Mouse (Mus musculus) hindbrain, embryonic 15.5 days (tissue): ENCODE measurements around the gene Colec11. TPM values are rescaled to one million over a fixed set of nuclear protein-coding genes. Genes with fewer than 3 reads are reported as not detected.

Experiments used
- ATAC-seq: fragments of 200-750 bp; cut with Nextera tagmentation; 2 replicates; pipeline ENCODE4 v1.8.0; 2017; ENCODE audit warnings: low read depth, moderate number of reproducible peaks, moderate TSS enrichment; ENCODE audit not compliant: low FRiP score
- H3K27ac ChIP-seq: fragments of 300-500 bp; sonication (generic); replicated peaks from 2 replicates; pipeline ENCODE4 v1.5.1; 2015; ENCODE audit warnings: mild to moderate bottlenecking, inconsistent platforms
- H3K27me3 ChIP-seq: fragments of 300-500 bp; sonication (generic); 2 replicates; pipeline ENCODE4 v1.6.1; 2015; ENCODE audit warnings: control low read depth, inconsistent platforms
- H3K36me3 ChIP-seq: fragments of 300-500 bp; sonication (generic); 2 replicates; pipeline ENCODE4 v1.6.1; 2015; ENCODE audit warnings: control low read depth, inconsistent platforms
- H3K4me1 ChIP-seq: fragments of 300-500 bp; sonication (generic); replicated peaks from 2 replicates; pipeline ENCODE4 v1.6.1; 2015; ENCODE audit warnings: control low read depth, inconsistent platforms
- H3K4me2 ChIP-seq: fragments of 300-500 bp; sonication (generic); 2 replicates; pipeline ENCODE4 v1.6.1; 2015; ENCODE audit warnings: moderate library complexity, mild to moderate bottlenecking, inconsistent platforms
- H3K4me3 ChIP-seq: fragments of 300-500 bp; sonication (generic); 2 replicates; pipeline ENCODE4 v1.5.1; 2015; ENCODE audit warnings: mild to moderate bottlenecking, inconsistent platforms
- H3K9ac ChIP-seq: fragments of 300-500 bp; sonication (generic); 2 replicates; pipeline ENCODE4 v1.6.1; 2015; ENCODE audit warnings: inconsistent platforms
- H3K9me3 ChIP-seq: fragments of 300-500 bp; sonication (generic); 2 replicates; pipeline ENCODE4 v1.6.1; 2016; ENCODE audit warnings: control low read depth, inconsistent platforms
- WGBS: fragments of 180-500 bp; shearing (Covaris S2); methylation state at CpG from one replicate; pipeline ENCODE4 v1.1.7; 2015; 5-methylcytosine and 5-hydroxymethylcytosine counted together
- polyA plus RNA-seq: library from polyadenylated mRNA; unstranded; fragments of >200 nt; fragmentation: Nextera tagmentation; extraction: Ambion mirVana; gene quantifications from 2 replicates; pipeline ENCODE4 v1.2.1, GENCODE M21; 2015

Gene Colec11
- polyA plus RNA-seq, 1 experiment from 2014 or later: 1.9 TPM

- H3K4me2 ChIP-seq: 0 out of 2 replicates have a peak within 1 kb of the TSS, but pooled peaks have one; percentile 13
- ATAC-seq: no peak
These were observed 70.9 kb downstream of the Colec11 start, which contains the start of gene Dcdc2c for GRCm38 (mm10) chr12:28552299-28552698. TSS of gene Dcdc2c (minus strand) at chr12:28552399.

GRCm38 (mm10) chr12:28551775-28552174 is 71.4 kb downstream of the Colec11 start:
- 66% methylated on average over 18 of the region's 18 CpGs for WGBS
- Histone ChIP-seq H3K36me3 (no peaks in the 10 kb centered on the region), H3K4me3 (no peak overlapping the region), H3K9ac (no peak overlapping the region), H3K9me3 (no peaks in the 10 kb centered on the region), H3K4me2 (0 out of 2 replicates have a peak overlapping the region, but pooled peaks have one; percentile 13), H3K27ac (no peak overlapping the region), H3K27me3 (no peaks in the 10 kb centered on the region), H3K4me1 (no peaks in the 10 kb centered on the region)
- ATAC-seq: 0 out of 2 replicates have a peak, but pooled peaks have one; percentile 27

More at GRCm38 (mm10) chr12:28552299-28552698, 70.9 kb downstream of the Colec11 start, which contains the start of gene Dcdc2c:
- WGBS: 84% methylated on average over 15 of the region's 15 CpGs
- Histone ChIP-seq H3K36me3 (no peaks in the 10 kb centered on the region), H3K9me3 (no peaks in the 10 kb centered on the region), H3K9ac (no peak within 1 kb of the TSS), H3K27ac (no peak within 1 kb of the TSS), H3K4me3 (no peak within 1 kb of the TSS), H3K4me1 (no peaks in the 10 kb centered on the region), H3K27me3 (no peaks in the 10 kb centered on the region)

- H3K27ac ChIP-seq: no peak overlapping the region
- no peaks in the 10 kb centered on the region for H3K4me1 ChIP-seq
- H3K36me3 ChIP-seq: no peaks in the 10 kb centered on the region
- H3K4me3 ChIP-seq: no peak overlapping the region
- 70% methylated on average over 4 of the region's 4 CpGs for WGBS
- no peaks in the 10 kb centered on the region for H3K27me3 ChIP-seq
- no peak overlapping the region for H3K4me2 ChIP-seq
- ATAC-seq: no peak
- H3K9ac ChIP-seq: no peak overlapping the region
- H3K9me3 ChIP-seq: no peaks in the 10 kb centered on the region
These were observed 74.3 kb downstream of the Colec11 start for GRCm38 (mm10) chr12:28548887-28549286.

Other genes starting within 250 kb of the Colec11 start
- gene Dcdc2c, start 71.0 kb downstream of the Colec11 start, polyA plus RNA-seq: 0.10 TPM in 1 of 2 replicates, not detected in the other
- gene Allc, start 40.9 kb downstream of the Colec11 start, polyA plus RNA-seq: 0.10 TPM in 1 of 2 replicates, not detected in the other
- gene Rps7, start 12.6 kb upstream of the Colec11 start, polyA plus RNA-seq: 389 and 432 TPM in 2 replicates
- 20.5 and 25.2 TPM in 2 replicates for gene Rnaseh1, start 26.2 kb upstream of the Colec11 start, polyA plus RNA-seq
- gene Adi1, start 51.9 kb upstream of the Colec11 start, polyA plus RNA-seq: 29.4 and 30.0 TPM in 2 replicates
- gene Trappc12, start 127.1 kb upstream of the Colec11 start, polyA plus RNA-seq: 40.2 and 43.1 TPM in 2 replicates
- 70.9 and 71.8 TPM in 2 replicates for gene Eipr1, start 128.4 kb upstream of the Colec11 start, polyA plus RNA-seq